Mouse (Mus musculus) liver, postnatal 0 days (tissue): Measurements from ENCODE around the gene Pax7. TPM values are rescaled to one million over a fixed set of nuclear protein-coding genes. Genes with fewer than 3 reads are reported as not detected.

Source experiments
- ATAC-seq: fragments of 200-750 bp; cut with Nextera tagmentation; 2 replicates; pipeline ENCODE4 v1.8.0; 2017; ENCODE audit warnings: mild to moderate bottlenecking, moderate library complexity
- DNase-seq: peaks from one replicate; pipeline ENCODE4 v3.0.0-alpha.2; 2016
- H3K27ac ChIP-seq: fragments of 300-500 bp; sonication (generic); 2 replicates; pipeline ENCODE4 v1.5.1; 2014; ENCODE audit warnings: antibody characterized with exemption, moderate library complexity, mild to moderate bottlenecking, low read depth
- H3K27me3 ChIP-seq: fragments of 300-500 bp; sonication (generic); 2 replicates; pipeline ENCODE4 v1.6.1; 2014; ENCODE audit warnings: low read length, control low read depth, mixed read lengths; ENCODE audit not compliant: insufficient read depth
- H3K36me3 ChIP-seq: fragments of 300-500 bp; sonication (generic); replicated peaks from 2 replicates; pipeline ENCODE4 v1.6.1; 2014; ENCODE audit warnings: mild to moderate bottlenecking, control low read depth, low read length, moderate library complexity, mixed read lengths; ENCODE audit not compliant: insufficient read depth
- H3K4me1 ChIP-seq: fragments of 300-500 bp; sonication (generic); 2 replicates; pipeline ENCODE4 v1.6.1; 2014; ENCODE audit warnings: antibody characterized with exemption, mild to moderate bottlenecking, control low read depth; ENCODE audit not compliant: insufficient read depth
- H3K4me2 ChIP-seq: fragments of 300-500 bp; sonication (generic); 2 replicates; pipeline ENCODE4 v1.6.1; 2014; ENCODE audit warnings: low read depth, mild to moderate bottlenecking, low read length, moderate library complexity, mixed read lengths
- H3K4me3 ChIP-seq: fragments of 300-500 bp; sonication (generic); 2 replicates; pipeline ENCODE4 v1.5.1; 2014; ENCODE audit warnings: low read depth, low read length
- H3K9ac ChIP-seq: fragments of 300-500 bp; sonication (generic); replicated peaks from 2 replicates; pipeline ENCODE4 v1.6.1; 2014; ENCODE audit warnings: mild to moderate bottlenecking, moderate library complexity
- H3K9me3 ChIP-seq: fragments of 300-500 bp; sonication (generic); 2 replicates; pipeline ENCODE4 v1.6.1; 2016; ENCODE audit warnings: mild to moderate bottlenecking, control low read depth, low read length, mixed read lengths
- CTCF ChIP-seq: sonication (generic); IDR thresholded peaks from 2 replicates; pipeline ENCODE4 v1.5.1; 2016; ENCODE audit warnings: antibody characterized with exemption, low read depth
- EP300 ChIP-seq: IDR thresholded peaks from 2 replicates; pipeline ENCODE4 v1.6.1; 2016; ENCODE audit warnings: antibody characterized with exemption, low read depth, mild to moderate bottlenecking
- WGBS: fragments of 180-500 bp; shearing (Covaris S2); extraction: QIAGEN DNeasy Blood & Tissue Kit; methylation state at CpG from one replicate; pipeline ENCODE4 v1.1.7; 2014; ENCODE audit not compliant: insufficient replicate concordance; 5-methylcytosine and 5-hydroxymethylcytosine counted together
- polyA plus RNA-seq: library from polyadenylated mRNA; unstranded; fragments of >200 nt; fragmentation: Nextera tagmentation; extraction: Ambion mirVana; gene quantifications from 2 replicates; pipeline ENCODE4 v1.2.1, GENCODE M21; 2015

The Pax7 gene
- polyA plus RNA-seq, 1 experiment from 2014 or later = not detected

GRCm38 (mm10) chr4:139810762-139811438 is 22.4 kb downstream of the Pax7 start:
- no peak for TF ChIP-seq EP300
- no peak for TF ChIP-seq CTCF

DNA sequence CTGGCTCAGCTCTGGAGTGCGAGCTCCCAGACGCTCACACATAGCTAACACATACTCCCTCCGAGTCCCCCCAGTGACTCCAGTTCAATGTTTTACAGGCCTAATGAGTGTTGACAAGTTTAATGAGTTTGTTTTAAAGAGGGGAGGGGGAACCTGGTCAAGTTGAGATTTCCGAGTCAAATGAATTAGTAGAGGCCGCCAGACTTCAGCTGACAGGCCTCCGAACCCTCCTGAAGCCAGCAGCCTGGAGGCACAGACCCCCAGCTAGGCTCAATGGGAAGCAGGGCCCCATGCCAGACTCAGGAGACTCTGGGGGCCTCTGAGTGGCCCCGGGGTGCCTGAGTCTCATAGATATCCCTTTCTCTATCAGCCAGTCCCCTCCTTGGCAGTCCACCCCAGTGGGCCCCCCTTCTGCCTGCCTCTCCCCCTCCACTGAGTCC is 23.9 kb downstream of the Pax7 start:
- no peak for DNase-seq
- Histone ChIP-seq H3K4me1 (no peaks in the 10 kb centered on the region), H3K27ac (no peak overlapping the region), H3K4me2 (no peak overlapping the region), H3K4me3 (no peak overlapping the region), H3K27me3 (peaks cover 51% of the 10 kb centered on the region), H3K36me3 (no peaks in the 10 kb centered on the region), H3K9ac (no peak overlapping the region), H3K9me3 (no peaks in the 10 kb centered on the region)
- no peak for ATAC-seq
- TF ChIP-seq EP300 (no peak), CTCF (no peak)
- WGBS = 51% methylated on average over 7 of the region's 7 CpGs

More at GRCm38 (mm10) chr4:139810762-139811438, 22.4 kb downstream of the Pax7 start:
- WGBS = 7% methylated on average over 22 of the region's 22 CpGs
- ATAC-seq (no peak), DNase-seq (no peak)
- no peak overlapping the region for H3K9ac ChIP-seq
- no peaks in the 10 kb centered on the region for H3K9me3 ChIP-seq
- no peak overlapping the region for H3K4me2 ChIP-seq
- H3K4me1 ChIP-seq = no peaks in the 10 kb centered on the region
- H3K4me3 ChIP-seq = no peak overlapping the region
- peaks cover 59% of the 10 kb centered on the region for H3K27me3 ChIP-seq
- H3K27ac ChIP-seq = no peak overlapping the region
- H3K36me3 ChIP-seq = no peaks in the 10 kb centered on the region

DNA sequence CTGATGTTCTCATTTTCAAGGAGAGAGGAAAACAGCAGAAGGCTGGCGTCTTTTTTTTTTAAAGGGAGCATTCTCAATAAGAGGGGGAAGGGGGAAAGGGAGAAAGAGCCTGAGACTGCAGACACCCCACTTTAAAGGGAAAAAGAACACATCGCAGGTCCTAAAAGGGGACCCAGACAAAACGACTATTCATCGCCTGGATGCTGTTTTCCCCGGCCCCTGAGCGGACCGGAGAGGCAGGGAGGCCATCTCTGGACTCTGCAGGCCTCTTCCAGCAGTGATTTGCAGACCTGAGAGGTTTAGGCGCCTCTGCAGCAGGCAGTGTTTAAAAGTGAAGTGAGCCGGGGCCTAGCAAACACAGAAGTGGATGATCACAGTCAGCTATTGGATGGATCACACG is 25.5 kb downstream of the Pax7 start:
- Histone ChIP-seq H3K9me3 (no peaks in the 10 kb centered on the region), H3K4me3 (no peak overlapping the region), H3K27ac (no peak overlapping the region), H3K27me3 (peaks cover 39% of the 10 kb centered on the region), H3K36me3 (no peaks in the 10 kb centered on the region), H3K9ac (no peak overlapping the region), H3K4me2 (no peak overlapping the region), H3K4me1 (no peaks in the 10 kb centered on the region)
- WGBS = 32% methylated on average over 10 of the region's 10 CpGs
- no peak for TF ChIP-seq EP300
- TF ChIP-seq CTCF = no peak
- DNase-seq (no peak), ATAC-seq (no peak)

- no peak overlapping the region for H3K27ac ChIP-seq
- H3K27me3 ChIP-seq = peaks cover 35% of the 10 kb centered on the region
- no peak overlapping the region for H3K9ac ChIP-seq
- H3K36me3 ChIP-seq = no peaks in the 10 kb centered on the region
- no peak for TF ChIP-seq CTCF
- no peak for TF ChIP-seq EP300
- no peak overlapping the region for H3K4me2 ChIP-seq
- WGBS = 19% methylated on average over 14 of the region's 14 CpGs
- H3K4me3 ChIP-seq = no peak overlapping the region
- DNase-seq = no peak
- no peaks in the 10 kb centered on the region for H3K4me1 ChIP-seq
- no peaks in the 10 kb centered on the region for H3K9me3 ChIP-seq
- ATAC-seq = no peak
Measured at GRCm38 (mm10) chr4:139807191-139807808, 26.0 kb downstream of the Pax7 start.

DNA sequence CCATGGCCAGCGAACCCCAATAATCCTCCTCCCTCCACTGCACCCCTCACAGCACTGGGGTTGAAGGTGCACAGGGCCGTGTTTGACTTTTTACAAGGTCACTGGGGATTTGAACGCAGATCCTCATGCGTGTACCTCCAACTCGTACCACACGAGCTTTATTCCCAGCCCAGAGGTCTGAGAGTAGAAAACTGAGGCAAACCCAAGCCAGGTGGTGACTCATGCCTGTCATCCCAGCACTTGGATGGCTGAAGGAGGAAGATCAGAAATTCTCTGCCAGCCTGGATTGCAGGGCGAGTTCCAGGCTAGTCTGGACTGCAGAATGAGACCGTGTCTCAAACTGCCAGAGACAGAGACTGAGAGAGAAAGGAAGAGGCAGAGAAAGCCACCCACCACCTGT is 28.4 kb downstream of the Pax7 start:
- H3K9me3 ChIP-seq = no peaks in the 10 kb centered on the region
- H3K36me3 ChIP-seq = no peaks in the 10 kb centered on the region
- TF ChIP-seq CTCF = no peak
- TF ChIP-seq EP300 = no peak
- WGBS = 61% methylated on average over 8 of the region's 8 CpGs
- no peak overlapping the region for H3K4me2 ChIP-seq
- H3K9ac ChIP-seq = no peak overlapping the region
- no peaks in the 10 kb centered on the region for H3K4me1 ChIP-seq
- DNase-seq (no peak), ATAC-seq (no peak)
- H3K27me3 ChIP-seq = peaks cover 22% of the 10 kb centered on the region
- no peak overlapping the region for H3K27ac ChIP-seq
- H3K4me3 ChIP-seq = no peak overlapping the region

GRCm38 (mm10) chr4:139803981-139804380 is 29.3 kb downstream of the Pax7 start:
- WGBS = 31% methylated on average over 2 of the region's 2 CpGs
- no peak for ATAC-seq

More at GRCm38 (mm10) chr4:139803981-139804380, 29.3 kb downstream of the Pax7 start:
- Histone ChIP-seq H3K4me2 (no peak overlapping the region), H3K9ac (no peak overlapping the region), H3K27ac (no peak overlapping the region), H3K9me3 (no peaks in the 10 kb centered on the region), H3K27me3 (peaks cover 22% of the 10 kb centered on the region; the same call in 1 of the 2 replicates), H3K4me3 (no peak overlapping the region), H3K4me1 (no peaks in the 10 kb centered on the region), H3K36me3 (no peaks in the 10 kb centered on the region)
- no peak for DNase-seq
- no peak for TF ChIP-seq CTCF
- no peak for TF ChIP-seq EP300
